Mouse (Mus musculus): ENCODE results near the gene Snap29.

The Snap29 gene

DNA sequence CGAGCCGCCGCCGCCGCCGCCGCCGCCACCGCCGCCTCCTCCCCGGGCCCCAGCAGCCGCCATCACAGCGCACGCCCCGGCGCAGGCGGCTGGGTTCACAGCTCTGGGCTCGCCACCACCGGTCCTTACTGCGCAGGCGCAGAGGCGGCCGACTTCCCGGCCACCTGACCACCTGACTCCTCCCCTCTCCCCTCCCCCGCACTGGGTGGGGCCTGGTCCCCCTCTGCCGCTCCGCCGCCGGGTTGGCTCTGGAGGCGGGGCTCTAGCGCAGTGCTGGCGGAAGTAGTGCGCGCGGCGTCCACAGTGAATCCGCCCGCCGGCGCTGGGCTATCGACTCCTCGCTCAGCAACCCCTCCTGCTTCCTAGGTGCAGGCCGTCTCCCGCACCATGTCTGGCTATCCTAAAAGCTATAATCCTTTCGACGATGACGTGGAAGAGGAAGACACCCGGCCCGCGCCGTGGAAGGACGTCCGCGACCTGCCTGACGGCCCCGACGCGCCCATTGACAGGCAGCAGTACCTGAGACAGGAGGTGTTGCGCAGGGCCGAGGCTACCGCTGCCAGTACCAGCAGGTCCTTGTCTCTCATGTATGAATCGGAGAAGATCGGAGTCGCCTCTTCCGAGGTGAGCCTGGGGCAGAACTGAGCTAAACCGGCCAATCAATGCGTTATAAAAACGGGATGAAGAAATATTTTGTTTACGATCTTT lies at the start of gene Snap29, which contains the start of gene Pi4ka:
Gene Snap29, plus strand, starts transcription at position 251 of the 708 bp plus-strand sequence.
Gene Pi4ka, minus strand, starts transcription at position 579 of the 708 bp plus-strand sequence.
- peak; percentile 99 to 100 for DNase-seq (ENCODE audit: low spot score in 2 of 2)

GRCm38 (mm10) chr16:17356031-17356430 lies 49.8 kb upstream of the Snap29 start:
- DNase-seq (ENCODE audit: low spot score in 2 of 2), result no peak

GRCm38 (mm10) chr16:17358787-17359186 lies 47.0 kb upstream of the Snap29 start:
- DNase-seq (ENCODE audit: low spot score in 2 of 2), result peak; percentile 24 to 31

GRCm38 (mm10) chr16:17382306-17382705 lies 23.5 kb upstream of the Snap29 start:
- no peak for DNase-seq (ENCODE audit: low spot score in 2 of 2)

DNA sequence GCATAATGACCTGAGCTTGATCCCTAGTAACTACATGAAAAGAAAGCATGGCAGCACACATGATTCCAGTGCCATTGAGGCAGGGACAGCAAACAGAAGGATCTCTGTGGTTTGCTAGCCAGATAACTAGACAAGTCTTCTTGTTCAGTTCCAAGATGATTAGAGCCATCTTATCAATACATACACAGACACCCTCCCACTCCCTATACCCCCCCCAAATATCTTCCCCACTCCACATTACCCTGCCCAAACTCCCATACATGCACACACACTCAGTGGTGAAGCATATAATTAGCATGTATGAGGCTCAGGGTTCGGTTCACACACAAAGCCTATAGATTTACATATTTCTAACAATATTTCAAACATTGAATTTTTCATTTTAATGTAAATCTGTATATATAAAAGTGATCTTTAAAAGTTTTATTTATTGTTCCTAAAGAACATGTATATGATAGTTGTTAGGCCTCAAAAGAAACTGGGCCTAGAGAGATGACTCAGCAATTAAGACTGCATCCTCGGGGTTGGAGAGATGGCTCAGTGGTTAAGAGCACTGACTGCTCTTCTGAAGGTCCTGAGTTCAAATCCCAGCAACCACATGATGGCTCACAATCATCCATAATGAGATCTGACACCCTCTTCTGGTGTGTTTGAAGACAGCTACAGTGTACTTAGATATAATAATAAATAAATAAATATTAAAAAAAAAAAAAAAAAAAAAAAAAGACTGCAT lies 22.0 kb upstream of the Snap29 start:
- no peak for DNase-seq (ENCODE audit: low spot score in 2 of 2)

- DNase-seq (ENCODE audit: low spot score in 2 of 2), result no peak
Observed at GRCm38 (mm10) chr16:17392784-17393183, 13.0 kb upstream of the Snap29 start.

- DNase-seq (ENCODE audit: low spot score in 2 of 2), result peak in 1 of 2 experiments; percentile 23
Observed at GRCm38 (mm10) chr16:17402855-17403254, 2.9 kb upstream of the Snap29 start.

DNA sequence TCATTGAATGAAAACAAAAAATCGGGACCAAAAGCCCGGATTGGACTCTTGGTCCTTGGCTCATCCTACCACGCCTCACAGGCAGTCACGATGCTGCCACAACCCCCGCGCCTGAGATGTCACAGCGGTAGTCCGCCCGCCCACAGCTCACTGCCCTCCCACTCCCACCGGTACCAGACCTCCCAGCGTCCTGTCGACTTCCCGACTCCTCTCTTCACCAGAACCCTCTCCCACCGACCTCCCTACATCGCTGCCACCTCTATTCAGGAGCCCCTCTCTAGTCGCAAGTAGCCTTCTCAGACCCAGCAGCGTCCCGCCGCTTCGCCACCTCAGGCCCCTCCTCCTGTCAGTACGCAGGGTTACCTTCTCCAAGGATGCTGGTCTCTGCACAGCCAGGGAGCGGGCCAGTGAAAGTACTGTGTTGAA lies 502 bp upstream of the Snap29 start:
- DNase-seq (ENCODE audit: low spot score in 2 of 2), result peak; percentile 90 to 91

GRCm38 (mm10) chr16:17406512-17407231 lies 886 bp downstream of the Snap29 start:
- DNase-seq (ENCODE audit: low spot score in 2 of 2), result peak; percentile 6 to 34

- DNase-seq (ENCODE audit: low spot score in 2 of 2), result no peak
Observed at GRCm38 (mm10) chr16:17409046-17409445, 3.3 kb downstream of the Snap29 start.

GRCm38 (mm10) chr16:17410209-17410608 lies 4.4 kb downstream of the Snap29 start:
- DNase-seq (ENCODE audit: low spot score in 2 of 2), result no peak

DNA sequence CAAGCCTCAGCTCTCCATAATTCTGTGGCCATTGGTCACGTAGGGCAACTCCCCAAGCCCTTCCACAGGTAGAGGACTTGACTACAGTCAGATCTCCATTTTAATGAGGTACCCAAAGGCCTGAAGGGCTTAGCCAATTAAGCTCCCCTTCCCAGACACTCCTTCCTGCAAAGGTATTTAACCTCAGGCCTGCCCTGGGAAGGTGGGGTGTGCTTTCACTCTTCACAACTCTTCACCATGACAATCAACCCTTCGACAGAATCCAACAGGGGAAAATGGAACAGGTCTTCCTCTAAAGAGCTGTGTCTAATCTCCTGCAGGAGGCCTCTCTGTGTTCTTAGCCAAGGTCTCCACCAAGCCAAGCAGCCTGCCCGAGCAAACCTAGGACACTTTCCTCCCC lies 17.2 kb downstream of the Snap29 start:
- DNase-seq (ENCODE audit: low spot score in 2 of 2), result no peak

GRCm38 (mm10) chr16:17432576-17432975 lies 26.8 kb downstream of the Snap29 start:
- DNase-seq (ENCODE audit: low spot score in 2 of 2), result no peak

DNA sequence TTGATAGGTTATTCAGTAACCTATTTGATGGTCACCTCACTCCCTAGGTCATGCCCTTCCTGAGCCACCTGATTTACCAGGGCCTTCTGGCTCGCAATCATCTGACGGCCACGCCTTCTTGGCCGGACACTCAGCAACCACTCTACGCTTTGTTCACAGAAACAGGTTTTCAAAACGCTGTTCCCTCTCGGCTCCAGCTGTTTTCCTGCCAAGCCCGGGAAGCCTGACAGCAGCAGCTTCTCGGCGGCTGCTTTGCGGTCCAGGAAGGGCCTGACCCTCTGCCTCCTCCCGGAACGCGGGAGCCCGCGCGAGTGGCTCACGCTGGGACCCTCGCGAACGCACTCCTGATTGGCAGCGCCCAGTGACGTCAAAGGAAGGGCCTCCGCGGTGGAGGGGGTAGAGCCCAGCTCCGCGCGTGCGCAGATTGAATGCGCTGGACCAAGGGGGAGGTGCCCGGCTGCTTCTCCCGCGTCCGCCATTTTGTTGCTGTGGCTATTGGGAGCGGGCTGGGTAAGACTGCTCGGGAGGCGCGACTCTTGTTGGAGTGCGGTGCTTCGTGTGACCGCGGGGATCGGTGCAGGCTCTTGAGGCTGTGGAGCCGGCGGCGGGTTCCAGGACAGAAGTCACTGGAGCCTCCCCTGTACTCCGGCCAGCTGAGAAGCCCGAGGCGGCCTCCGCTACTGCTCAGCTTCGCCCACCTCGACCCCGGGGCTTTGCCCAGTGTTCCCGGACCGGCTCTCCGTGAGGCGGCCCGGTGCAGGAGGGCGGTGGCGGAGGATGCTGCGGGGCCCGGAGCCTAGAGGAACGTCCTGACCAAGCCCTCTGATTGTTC lies 46.0 kb downstream of the Snap29 start, which contains the start of gene Crkl:
Gene Crkl, plus strand, starts transcription at position 447 of the 832 bp plus-strand sequence.
- DNase-seq (ENCODE audit: low spot score in 2 of 2), result peak; percentile 97

DNA sequence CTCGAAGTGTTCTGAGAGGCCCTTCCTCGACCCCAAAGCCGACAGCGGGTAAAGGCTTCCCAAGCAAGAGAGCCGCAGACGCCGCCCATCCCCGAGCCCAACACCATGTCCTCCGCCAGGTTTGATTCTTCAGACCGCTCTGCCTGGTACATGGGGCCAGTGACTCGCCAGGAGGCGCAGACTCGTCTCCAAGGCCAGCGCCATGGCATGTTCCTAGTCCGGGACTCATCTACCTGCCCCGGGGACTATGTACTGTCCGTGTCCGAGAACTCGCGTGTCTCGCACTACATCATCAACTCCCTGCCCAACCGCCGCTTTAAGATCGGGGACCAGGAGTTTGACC lies 46.6 kb downstream of the Snap29 start:
- peak; percentile 41 to 50 for DNase-seq (ENCODE audit: low spot score in 2 of 2)

DNA sequence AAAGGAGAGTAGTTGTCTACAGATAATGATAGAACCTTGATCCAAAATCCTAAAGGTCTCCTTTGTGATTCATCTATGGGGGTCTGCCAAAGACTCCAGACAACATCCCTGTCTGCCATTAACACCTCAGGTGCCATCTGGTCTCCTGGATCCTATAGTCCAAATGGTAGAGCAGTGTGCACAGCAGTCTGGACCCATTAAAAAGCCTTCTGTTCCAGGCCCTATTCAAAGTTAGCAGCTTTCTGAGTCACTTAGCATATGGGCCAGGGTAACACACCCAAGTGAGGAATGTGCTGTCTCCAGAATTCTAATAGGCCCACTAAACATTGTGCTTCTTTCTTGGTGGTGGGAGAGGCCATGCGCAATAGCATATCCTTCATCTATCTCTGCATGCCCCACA lies 51.1 kb downstream of the Snap29 start:
- no peak for DNase-seq (ENCODE audit: low spot score in 2 of 2)

- no peak for DNase-seq (ENCODE audit: low spot score in 2 of 2)
Observed at GRCm38 (mm10) chr16:17460254-17460653, 54.5 kb downstream of the Snap29 start.

- DNase-seq (ENCODE audit: low spot score in 2 of 2), result no peak
Observed at GRCm38 (mm10) chr16:17461596-17461995, 55.8 kb downstream of the Snap29 start.

DNA sequence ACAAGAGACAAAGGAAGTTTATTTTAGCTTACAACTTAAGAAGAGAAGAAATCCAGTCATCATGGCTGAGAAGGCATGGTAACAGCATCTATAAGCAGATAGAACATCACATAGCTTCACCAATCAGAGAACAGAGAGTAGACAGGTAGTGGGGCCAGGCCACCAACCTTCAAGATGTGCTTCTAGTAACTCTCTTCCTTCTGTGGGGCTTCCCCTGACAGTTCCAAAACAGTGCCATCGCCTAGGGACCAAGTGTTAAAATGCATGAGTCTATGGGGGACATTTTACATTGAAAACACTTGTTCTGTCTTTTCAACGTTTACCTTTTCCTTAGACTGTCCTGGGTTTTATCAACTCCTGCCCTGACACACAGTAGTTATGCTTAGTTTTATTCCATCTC lies 57.4 kb downstream of the Snap29 start:
- DNase-seq (ENCODE audit: low spot score in 2 of 2), result no peak

- DNase-seq (ENCODE audit: low spot score in 2 of 2), result no peak
Observed at GRCm38 (mm10) chr16:17466875-17467663, 61.3 kb downstream of the Snap29 start.

DNA sequence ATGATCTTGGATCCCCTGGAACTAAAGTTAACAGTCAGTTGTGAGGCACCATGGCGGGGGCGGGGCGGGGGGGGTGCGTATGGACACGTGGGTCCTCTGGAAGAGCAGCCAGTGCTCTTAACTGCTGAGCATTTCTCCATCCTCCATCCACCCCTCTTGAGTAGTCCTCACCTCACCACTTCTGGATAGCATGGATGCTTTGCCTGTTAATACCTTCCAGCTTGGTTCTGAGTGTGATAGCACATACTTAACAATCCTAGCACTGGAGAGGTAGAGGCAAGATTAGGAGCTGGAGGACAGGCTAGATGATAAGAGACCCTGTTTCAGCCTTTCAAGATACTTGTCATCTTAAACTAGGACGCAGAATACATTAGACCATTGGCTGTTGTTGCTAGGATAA lies 66.7 kb downstream of the Snap29 start:
- DNase-seq (ENCODE audit: low spot score in 2 of 2), result no peak
